Mouse (Mus musculus): ENCODE measurements around the gene Layn. TPM values are rescaled to one million over a fixed set of nuclear protein-coding genes. Genes with fewer than 3 reads are reported as not detected.

Layn gene
- polyA plus RNA-seq, 1 experiment from 2014 or later, result 2.9 TPM

GRCm38 (mm10) chr9:51042136-51042535, 34.8 kb downstream of the Layn start:
- Histone ChIP-seq H3K9ac (ENCODE audit: low read length) (no peak overlapping the region), H3K27me3 (ENCODE audit: control insufficient read depth, insufficient read depth, low read length) (no peaks in the 10 kb centered on the region), H3K36me3 (ENCODE audit: control insufficient read depth, insufficient read depth, low read length) (no peaks in the 10 kb centered on the region), H3K9me3 (ENCODE audit: control insufficient read depth, low read length) (no peaks in the 10 kb centered on the region), H3K4me2 (replicated peaks; ENCODE audit: low read depth) (no peak overlapping the region), H3K4me3 (ENCODE audit: low read depth, low read length) (no peak overlapping the region), H3K4me1 (replicated peaks; ENCODE audit: control insufficient read depth, insufficient read depth) (no peaks in the 10 kb centered on the region), H3K27ac (replicated peaks) (no peak overlapping the region)
- TF ChIP-seq CTCF (IDR thresholded peaks at IDR 0.05; ENCODE audit: low read depth) (no peak), EP300 (optimal IDR thresholded peaks at IDR 0.05) (no peak)
- ATAC-seq (ENCODE audit: low FRiP score, low TSS enrichment), result no peak
- 70% methylated on average over 6 of the region's 6 CpGs for WGBS
- no peak for DNase-seq (ENCODE audit: low spot score)

GRCm38 (mm10) chr9:51041491-51041980, 35.4 kb downstream of the Layn start:
- no peak for TF ChIP-seq CTCF (IDR thresholded peaks at IDR 0.05; ENCODE audit: low read depth)
- TF ChIP-seq EP300 (optimal IDR thresholded peaks at IDR 0.05), result no peak
- no peak overlapping the region for H3K27ac ChIP-seq (replicated peaks)
- no peaks in the 10 kb centered on the region for H3K27me3 ChIP-seq (ENCODE audit: control insufficient read depth, insufficient read depth, low read length)
- H3K36me3 ChIP-seq (ENCODE audit: control insufficient read depth, insufficient read depth, low read length), result no peaks in the 10 kb centered on the region
- ATAC-seq (ENCODE audit: low FRiP score, low TSS enrichment) (no peak), DNase-seq (ENCODE audit: low spot score) (no peak)
- WGBS, result 78% methylated on average over 7 of the region's 7 CpGs
- H3K9me3 ChIP-seq (ENCODE audit: control insufficient read depth, low read length), result no peaks in the 10 kb centered on the region
- no peak overlapping the region for H3K4me2 ChIP-seq (replicated peaks; ENCODE audit: low read depth)
- no peak overlapping the region for H3K4me3 ChIP-seq (ENCODE audit: low read depth, low read length)
- H3K9ac ChIP-seq (ENCODE audit: low read length), result no peak overlapping the region
- no peaks in the 10 kb centered on the region for H3K4me1 ChIP-seq (replicated peaks; ENCODE audit: control insufficient read depth, insufficient read depth)

DNA sequence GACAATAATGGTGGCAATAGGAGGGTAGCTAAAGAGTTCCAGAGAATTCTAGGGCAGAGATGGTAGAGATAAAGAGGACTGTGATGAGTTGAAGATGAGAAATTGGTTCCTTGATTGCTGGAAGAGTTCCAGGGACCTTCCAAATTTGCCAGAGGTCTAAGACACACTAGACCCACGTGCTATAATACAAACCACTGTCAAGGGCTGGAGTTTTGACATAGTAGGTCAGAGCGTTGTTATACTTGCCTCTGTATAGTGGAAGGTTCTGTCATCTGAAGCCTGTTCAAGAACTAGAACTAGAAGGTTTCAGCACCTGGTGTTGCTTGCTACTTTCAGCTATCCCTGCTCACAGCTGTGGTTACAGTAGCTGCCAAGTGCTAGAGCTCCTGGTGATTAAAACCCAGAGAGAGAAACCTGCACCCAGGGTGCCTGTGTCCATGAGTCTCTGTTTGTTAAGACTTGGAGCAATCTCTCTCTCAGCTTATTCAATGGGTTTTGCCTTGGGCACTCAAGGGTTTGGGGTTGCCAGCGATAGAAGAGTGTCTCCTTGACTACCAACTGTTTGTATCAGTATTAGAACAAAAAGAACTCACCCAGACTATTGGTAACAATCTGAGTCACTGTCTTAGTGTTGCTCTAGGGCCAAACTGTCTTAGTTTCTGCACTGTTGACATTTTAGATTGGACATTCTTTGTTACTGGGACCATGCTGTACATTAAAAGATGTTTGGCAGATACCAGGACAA, 43.9 kb downstream of the Layn start:
- Histone ChIP-seq H3K4me1 (replicated peaks; ENCODE audit: control insufficient read depth, insufficient read depth) (no peaks in the 10 kb centered on the region), H3K9me3 (ENCODE audit: control insufficient read depth, low read length) (no peaks in the 10 kb centered on the region), H3K27me3 (ENCODE audit: control insufficient read depth, insufficient read depth, low read length) (no peaks in the 10 kb centered on the region), H3K9ac (ENCODE audit: low read length) (no peak overlapping the region), H3K36me3 (ENCODE audit: control insufficient read depth, insufficient read depth, low read length) (no peaks in the 10 kb centered on the region), H3K4me2 (replicated peaks; ENCODE audit: low read depth) (no peak overlapping the region), H3K4me3 (ENCODE audit: low read depth, low read length) (no peak overlapping the region), H3K27ac (replicated peaks) (no peak overlapping the region)
- TF ChIP-seq CTCF (IDR thresholded peaks at IDR 0.05; ENCODE audit: low read depth) (no peak), EP300 (optimal IDR thresholded peaks at IDR 0.05) (no peak)
- 66% methylated on average over 3 of the region's 3 CpGs for WGBS
- no peak for ATAC-seq (ENCODE audit: low FRiP score, low TSS enrichment)
- DNase-seq (ENCODE audit: low spot score), result no peak

DNA sequence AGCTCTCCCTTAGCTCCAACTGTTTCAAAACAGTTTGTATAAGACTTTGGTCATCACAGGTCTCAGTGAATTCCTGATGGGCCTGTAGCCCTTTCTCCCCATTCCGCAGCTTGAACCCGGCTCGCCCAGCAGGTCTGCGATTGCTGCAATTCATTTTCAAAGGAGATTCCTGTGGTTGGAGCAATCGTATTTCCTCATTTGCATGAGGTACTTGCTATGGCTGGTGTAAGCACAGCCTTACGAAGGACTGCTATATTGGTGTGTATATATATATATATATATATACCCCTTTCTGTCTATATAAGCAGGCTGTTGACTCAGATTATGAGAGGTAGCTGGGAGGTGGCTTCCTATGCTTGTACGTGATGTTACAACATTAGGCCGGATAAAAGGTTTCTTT, 44.6 kb downstream of the Layn start:
- ATAC-seq (ENCODE audit: low FRiP score, low TSS enrichment) (no peak), DNase-seq (ENCODE audit: low spot score) (no peak)
- TF ChIP-seq CTCF (IDR thresholded peaks at IDR 0.05; ENCODE audit: low read depth) (no peak), EP300 (optimal IDR thresholded peaks at IDR 0.05) (no peak)
- H3K36me3 ChIP-seq (ENCODE audit: control insufficient read depth, insufficient read depth, low read length), result no peaks in the 10 kb centered on the region
- no peaks in the 10 kb centered on the region for H3K9me3 ChIP-seq (ENCODE audit: control insufficient read depth, low read length)
- no peak overlapping the region for H3K27ac ChIP-seq (replicated peaks)
- WGBS, result 70% methylated on average over 8 of the region's 8 CpGs
- H3K4me1 ChIP-seq (replicated peaks; ENCODE audit: control insufficient read depth, insufficient read depth), result no peaks in the 10 kb centered on the region
- no peak overlapping the region for H3K4me3 ChIP-seq (ENCODE audit: low read depth, low read length)
- no peak overlapping the region for H3K4me2 ChIP-seq (replicated peaks; ENCODE audit: low read depth)
- H3K27me3 ChIP-seq (ENCODE audit: control insufficient read depth, insufficient read depth, low read length), result no peaks in the 10 kb centered on the region
- no peak overlapping the region for H3K9ac ChIP-seq (ENCODE audit: low read length)

DNA sequence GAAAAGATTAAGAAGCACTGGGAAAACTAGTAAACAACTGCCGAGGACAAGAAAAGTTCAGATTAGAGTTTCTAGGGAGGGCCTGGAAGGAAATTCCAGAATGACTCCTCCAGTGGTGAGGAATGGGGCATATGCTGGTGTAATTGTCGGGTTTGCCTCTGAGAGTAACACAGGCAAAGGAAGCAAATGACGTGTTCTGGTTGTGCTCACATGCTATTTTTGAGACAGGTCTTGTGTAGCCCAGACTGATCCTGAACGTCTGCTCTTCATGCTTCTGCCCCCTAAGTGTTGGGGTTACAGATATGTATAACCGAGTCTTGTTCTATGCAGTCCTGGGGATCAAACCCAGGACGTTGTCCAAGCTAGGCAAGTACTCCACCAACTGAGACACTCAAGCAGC, 45.3 kb downstream of the Layn start:
- DNase-seq (ENCODE audit: low spot score) (no peak), ATAC-seq (ENCODE audit: low FRiP score, low TSS enrichment) (no peak)
- Histone ChIP-seq H3K36me3 (ENCODE audit: control insufficient read depth, insufficient read depth, low read length) (no peaks in the 10 kb centered on the region), H3K9me3 (ENCODE audit: control insufficient read depth, low read length) (no peaks in the 10 kb centered on the region), H3K4me3 (ENCODE audit: low read depth, low read length) (no peak overlapping the region), H3K4me2 (replicated peaks; ENCODE audit: low read depth) (no peak overlapping the region), H3K9ac (ENCODE audit: low read length) (no peak overlapping the region), H3K27ac (replicated peaks) (no peak overlapping the region), H3K4me1 (replicated peaks; ENCODE audit: control insufficient read depth, insufficient read depth) (no peaks in the 10 kb centered on the region), H3K27me3 (ENCODE audit: control insufficient read depth, insufficient read depth, low read length) (no peaks in the 10 kb centered on the region)
- WGBS, result 53% methylated on average over 6 of the region's 6 CpGs
- TF ChIP-seq EP300 (optimal IDR thresholded peaks at IDR 0.05) (no peak), CTCF (IDR thresholded peaks at IDR 0.05; ENCODE audit: low read depth) (no peak)

- Histone ChIP-seq H3K9me3 (ENCODE audit: control insufficient read depth, low read length) (no peaks in the 10 kb centered on the region), H3K27me3 (ENCODE audit: control insufficient read depth, insufficient read depth, low read length) (no peaks in the 10 kb centered on the region), H3K27ac (replicated peaks) (no peak overlapping the region), H3K4me3 (ENCODE audit: low read depth, low read length) (no peak overlapping the region), H3K36me3 (ENCODE audit: control insufficient read depth, insufficient read depth, low read length) (no peaks in the 10 kb centered on the region), H3K9ac (ENCODE audit: low read length) (no peak overlapping the region), H3K4me1 (replicated peaks; ENCODE audit: control insufficient read depth, insufficient read depth) (no peaks in the 10 kb centered on the region), H3K4me2 (replicated peaks; ENCODE audit: low read depth) (no peak overlapping the region)
- 23% methylated on average over 1 of the region's 1 CpGs for WGBS
- no peak for ATAC-seq (ENCODE audit: low FRiP score, low TSS enrichment)
- no peak for TF ChIP-seq EP300 (optimal IDR thresholded peaks at IDR 0.05)
- TF ChIP-seq CTCF (IDR thresholded peaks at IDR 0.05; ENCODE audit: low read depth), result no peak
- no peak for DNase-seq (ENCODE audit: low spot score)
Measured at GRCm38 (mm10) chr9:51030147-51030546, 46.7 kb downstream of the Layn start.

All from stomach, postnatal 0 days (tissue).